Mouse (Mus musculus): ENCODE measurements around the gene Cd99l2. TPM values are rescaled to one million over a fixed set of nuclear protein-coding genes. Genes with fewer than 3 reads are reported as not detected.

Gene Cd99l2
- polyA plus RNA-seq, 1 experiment, result 51.2 TPM

DNA sequence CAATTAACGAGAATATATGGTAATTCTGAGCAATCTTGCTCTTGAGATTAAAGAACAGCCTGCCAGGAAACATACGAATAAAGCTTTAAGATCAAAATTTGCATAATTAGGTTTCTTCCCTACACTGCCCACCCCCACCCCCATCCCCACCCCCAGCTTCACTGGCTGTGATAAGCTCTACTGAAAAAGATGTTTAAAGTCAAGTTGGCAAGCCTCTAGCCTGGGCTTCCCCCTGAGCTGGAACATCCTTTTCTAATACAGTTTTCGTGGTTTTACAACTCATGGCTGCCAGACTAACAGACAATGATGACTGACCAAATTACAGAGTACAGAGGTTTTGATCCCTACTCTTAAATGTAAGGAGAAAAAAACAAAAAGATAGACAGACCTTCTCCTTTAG is 17.6 kb downstream of the Cd99l2 start:
- no peak for DNase-seq
- WGBS, result 71% methylated on average over 3 of the region's 3 CpGs
- TF ChIP-seq CTCF (IDR thresholded peaks at IDR 0.05; ENCODE audit: insufficient read depth, low read length) (no peak), POLR2A (IDR thresholded peaks at IDR 0.05; ENCODE audit: borderline replicate concordance, extremely low read depth, low read depth, low read length) (no peak)
- H3K4me3 ChIP-seq (replicated peaks; ENCODE audit: extremely low read depth, low read depth, low read length), result no peak overlapping the region
- H3K4me1 ChIP-seq (ENCODE audit: control insufficient read depth, insufficient read depth, low read length), result no peaks in the 10 kb centered on the region

DNA sequence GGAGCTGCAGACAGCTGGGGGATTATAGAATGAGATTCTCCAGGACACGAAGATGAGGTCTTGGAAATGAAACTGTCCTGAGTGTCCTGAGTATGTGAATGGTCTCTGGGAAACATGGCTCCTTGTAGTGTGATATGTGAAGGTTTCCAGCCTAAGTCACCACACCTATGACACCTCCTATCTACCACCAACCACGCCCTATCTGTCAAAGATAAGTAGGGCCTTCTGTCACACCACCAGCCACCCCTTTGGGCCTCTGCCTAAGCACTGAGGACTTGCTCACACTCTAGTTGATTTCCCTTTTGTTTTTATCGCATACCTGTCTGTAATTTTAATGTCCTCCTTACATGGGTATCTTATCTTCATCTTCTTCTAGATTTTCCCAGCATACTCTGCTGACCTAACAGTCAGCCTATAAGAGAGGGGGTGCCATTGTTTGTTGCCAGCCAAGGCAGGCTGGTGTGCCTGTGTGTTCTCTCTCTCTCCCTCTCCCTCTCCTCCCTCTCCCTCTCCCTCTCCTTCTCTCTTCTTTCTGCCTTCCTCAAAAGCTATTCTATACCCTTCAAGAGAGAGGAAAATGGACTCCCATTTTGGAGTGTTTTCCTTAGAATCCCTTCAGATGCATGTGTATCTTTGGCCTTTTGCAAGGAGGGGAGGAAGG is 18.2 kb downstream of the Cd99l2 start:
- no peak for TF ChIP-seq POLR2A (IDR thresholded peaks at IDR 0.05; ENCODE audit: borderline replicate concordance, extremely low read depth, low read depth, low read length)
- TF ChIP-seq CTCF (IDR thresholded peaks at IDR 0.05; ENCODE audit: insufficient read depth, low read length), result no peak
- DNase-seq, result no peak
- no peak overlapping the region for H3K4me3 ChIP-seq (replicated peaks; ENCODE audit: extremely low read depth, low read depth, low read length)
- WGBS, result 72% methylated on average over 3 of the region's 3 CpGs
- no peaks in the 10 kb centered on the region for H3K4me1 ChIP-seq (ENCODE audit: control insufficient read depth, insufficient read depth, low read length)

DNA sequence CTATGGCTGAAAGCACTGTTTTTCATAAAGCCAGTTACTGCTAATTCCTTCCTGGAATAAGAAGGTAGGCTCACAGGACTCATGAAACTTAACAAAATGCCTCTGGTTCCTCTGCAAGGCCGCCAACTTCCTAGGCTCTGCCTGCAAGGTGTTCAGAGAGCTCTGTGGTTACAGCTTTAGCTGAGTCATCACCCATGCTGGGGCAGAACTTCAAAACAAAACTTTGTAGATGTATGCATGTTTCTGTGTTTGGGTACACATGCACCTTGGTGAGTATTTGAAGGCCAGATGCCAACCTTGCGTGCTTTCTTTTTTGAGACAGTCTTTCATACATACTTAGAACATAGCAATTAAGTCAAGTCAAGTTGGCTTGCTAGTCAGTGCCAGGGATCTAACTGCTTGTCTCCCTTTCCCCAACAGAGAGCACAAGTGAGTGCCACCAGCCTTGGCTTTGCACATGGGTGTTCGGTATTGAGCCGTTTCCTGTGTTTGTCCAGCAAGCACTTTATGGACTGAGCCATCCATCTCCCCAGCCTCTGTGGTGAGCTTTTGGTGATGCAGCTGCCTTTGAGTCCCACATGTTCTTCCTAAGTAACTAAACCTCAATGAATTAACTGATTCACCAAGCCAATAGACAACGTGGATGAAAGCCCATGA is 23.9 kb downstream of the Cd99l2 start:
- no peak for DNase-seq
- Histone ChIP-seq H3K4me1 (ENCODE audit: control insufficient read depth, insufficient read depth, low read length) (peaks cover 2% of the 10 kb centered on the region), H3K4me3 (replicated peaks; ENCODE audit: extremely low read depth, low read depth, low read length) (no peak overlapping the region)
- no peak for TF ChIP-seq CTCF (IDR thresholded peaks at IDR 0.05; ENCODE audit: insufficient read depth, low read length)
- TF ChIP-seq POLR2A (IDR thresholded peaks at IDR 0.05; ENCODE audit: borderline replicate concordance, extremely low read depth, low read depth, low read length), result no peak
- 75% methylated on average over 5 of the region's 5 CpGs for WGBS

DNA sequence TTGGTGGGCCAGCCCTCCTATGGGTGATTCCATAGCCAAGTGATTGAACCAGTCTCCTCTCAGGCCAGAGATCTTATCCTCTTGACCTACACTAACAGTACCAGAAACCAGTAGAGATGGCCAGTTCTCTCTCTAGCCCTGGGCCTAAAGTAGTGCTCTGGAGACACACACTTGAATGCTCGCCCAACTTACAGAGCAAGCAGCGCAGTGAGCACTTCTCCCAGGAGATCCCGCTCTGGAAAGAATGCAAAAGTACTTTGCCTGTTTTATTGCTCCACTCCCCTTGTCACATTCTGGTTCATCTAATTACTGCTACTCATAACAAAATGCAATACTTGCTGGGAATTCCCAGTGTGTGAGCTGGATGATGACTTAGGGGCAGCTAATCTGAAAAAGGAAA is 25.2 kb downstream of the Cd99l2 start:
- H3K4me1 ChIP-seq (ENCODE audit: control insufficient read depth, insufficient read depth, low read length), result peaks cover 2% of the 10 kb centered on the region
- TF ChIP-seq CTCF (IDR thresholded peaks at IDR 0.05; ENCODE audit: insufficient read depth, low read length) (no peak), POLR2A (IDR thresholded peaks at IDR 0.05; ENCODE audit: borderline replicate concordance, extremely low read depth, low read depth, low read length) (no peak)
- no peak overlapping the region for H3K4me3 ChIP-seq (replicated peaks; ENCODE audit: extremely low read depth, low read depth, low read length)
- DNase-seq, result no peak
- WGBS, result 85% methylated on average over 3 of the region's 3 CpGs

DNA sequence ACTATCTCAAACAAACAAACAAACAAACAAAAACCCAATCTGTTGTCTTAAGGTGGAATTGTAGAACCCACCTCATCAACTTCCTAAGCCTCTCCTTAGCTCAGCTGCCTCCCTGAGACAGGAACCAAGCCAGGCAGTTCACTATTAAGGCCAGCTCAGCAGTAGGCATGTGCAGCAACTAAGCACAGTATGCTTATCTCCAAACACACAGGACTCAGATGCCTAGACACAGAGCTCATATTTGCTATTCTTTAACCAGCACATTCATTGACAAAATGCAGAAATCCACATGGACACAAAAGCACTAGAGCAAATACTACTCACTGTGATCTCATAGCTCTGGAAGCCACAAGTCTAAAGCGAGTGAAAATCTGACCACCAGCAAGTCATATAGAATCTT is 27.2 kb downstream of the Cd99l2 start:
- H3K4me1 ChIP-seq (ENCODE audit: control insufficient read depth, insufficient read depth, low read length), result peaks cover 2% of the 10 kb centered on the region
- WGBS, result 96% methylated on average over 1 of the region's 1 CpGs
- TF ChIP-seq POLR2A (IDR thresholded peaks at IDR 0.05; ENCODE audit: borderline replicate concordance, extremely low read depth, low read depth, low read length) (no peak), CTCF (IDR thresholded peaks at IDR 0.05; ENCODE audit: insufficient read depth, low read length) (no peak)
- no peak for DNase-seq
- H3K4me3 ChIP-seq (replicated peaks; ENCODE audit: extremely low read depth, low read depth, low read length), result no peak overlapping the region

DNA sequence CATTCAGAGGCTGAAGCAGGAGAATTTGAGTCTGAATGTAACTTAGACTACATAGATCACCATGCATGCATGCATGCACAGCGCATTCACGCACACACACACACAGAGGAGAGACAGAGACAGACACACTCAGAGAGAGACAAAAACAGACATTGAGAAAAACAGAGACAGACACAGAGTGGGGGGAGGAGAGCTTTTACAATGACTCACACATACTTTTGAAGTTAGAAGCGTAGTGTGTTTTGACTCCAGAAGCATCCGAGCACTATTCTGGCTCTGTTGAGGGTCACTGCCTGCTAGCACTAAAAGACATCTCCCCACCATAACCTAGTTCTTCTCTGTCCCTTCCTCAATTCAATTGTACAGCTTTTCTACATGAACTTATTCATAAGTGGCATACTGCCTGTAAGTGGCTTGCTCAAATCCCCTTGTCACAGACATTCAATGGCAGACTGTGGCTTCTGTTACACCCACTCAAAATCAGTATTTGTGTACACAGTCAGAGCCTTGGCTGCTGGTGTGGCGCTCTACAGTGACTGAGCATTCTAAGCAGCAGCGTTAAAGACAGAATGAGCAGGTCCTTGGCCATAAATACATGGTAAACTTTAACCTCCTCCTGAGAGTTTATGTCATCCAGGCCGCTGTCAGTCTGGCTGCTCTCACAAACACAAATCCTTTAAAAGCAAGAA is 28.4 kb downstream of the Cd99l2 start:
- Histone ChIP-seq H3K4me1 (ENCODE audit: control insufficient read depth, insufficient read depth, low read length) (peaks cover 2% of the 10 kb centered on the region), H3K4me3 (replicated peaks; ENCODE audit: extremely low read depth, low read depth, low read length) (no peak overlapping the region)
- no peak for TF ChIP-seq POLR2A (IDR thresholded peaks at IDR 0.05; ENCODE audit: borderline replicate concordance, extremely low read depth, low read depth, low read length)
- TF ChIP-seq CTCF (IDR thresholded peaks at IDR 0.05; ENCODE audit: insufficient read depth, low read length), result no peak
- DNase-seq, result no peak
- 64% methylated on average over 7 of the region's 7 CpGs for WGBS

DNA sequence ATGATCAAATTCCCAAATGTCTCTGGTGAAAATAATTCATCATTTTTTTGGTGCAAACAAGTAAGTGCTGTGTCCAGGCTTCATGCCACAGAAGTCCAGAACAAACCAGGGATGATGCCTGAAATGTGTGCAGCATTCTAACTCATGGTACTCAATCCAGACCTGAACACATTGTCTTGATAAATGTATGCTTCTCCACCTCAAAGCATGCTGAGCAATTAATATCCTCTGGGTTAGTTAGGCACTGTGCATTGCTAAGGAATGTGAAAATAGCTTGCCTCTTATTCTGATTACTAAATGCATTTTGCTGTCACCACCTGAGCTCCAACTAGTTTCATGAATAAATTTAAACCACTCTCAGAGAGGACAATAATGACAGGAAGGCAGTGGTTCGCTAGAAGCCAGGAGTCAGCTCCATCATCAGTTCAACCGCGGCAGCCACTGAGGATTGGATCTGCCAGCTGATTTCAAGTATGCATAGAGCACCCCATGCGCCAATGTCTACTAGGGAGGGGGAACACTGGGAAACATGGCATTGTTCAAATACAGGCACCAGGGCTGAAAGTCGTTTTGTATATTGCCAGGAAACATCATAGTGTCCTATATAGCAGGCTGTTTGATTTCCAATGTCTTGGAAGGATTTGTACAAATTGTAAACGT is 36.4 kb downstream of the Cd99l2 start:
- WGBS, result 70% methylated on average over 6 of the region's 6 CpGs
- Histone ChIP-seq H3K4me1 (ENCODE audit: control insufficient read depth, insufficient read depth, low read length) (no peaks in the 10 kb centered on the region), H3K4me3 (replicated peaks; ENCODE audit: extremely low read depth, low read depth, low read length) (no peak overlapping the region)
- no peak for TF ChIP-seq CTCF (IDR thresholded peaks at IDR 0.05; ENCODE audit: insufficient read depth, low read length)
- TF ChIP-seq POLR2A (IDR thresholded peaks at IDR 0.05; ENCODE audit: borderline replicate concordance, extremely low read depth, low read depth, low read length), result no peak
- no peak for DNase-seq

DNA sequence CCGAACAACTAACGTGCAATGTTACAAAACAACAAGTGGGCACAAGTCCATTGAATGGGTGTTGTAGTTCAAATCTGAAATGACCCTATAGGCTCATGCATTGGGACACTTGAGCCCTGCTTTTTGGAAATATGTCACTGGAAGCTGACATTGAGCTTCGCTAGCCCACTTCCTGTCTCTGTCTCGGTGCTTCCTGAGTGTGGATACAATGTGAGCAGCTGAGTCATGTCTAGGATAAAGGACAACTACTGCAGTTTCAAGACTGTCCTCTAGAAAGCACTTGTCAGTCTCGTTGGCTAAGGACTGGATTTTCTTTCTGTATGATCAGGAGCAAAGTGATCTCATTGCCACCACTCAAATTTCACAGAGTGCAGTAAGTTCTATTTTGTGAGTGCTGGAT is 49.7 kb downstream of the Cd99l2 start:
- 64% methylated on average over 5 of the region's 5 CpGs for WGBS
- TF ChIP-seq CTCF (IDR thresholded peaks at IDR 0.05; ENCODE audit: insufficient read depth, low read length) (no peak), POLR2A (IDR thresholded peaks at IDR 0.05; ENCODE audit: borderline replicate concordance, extremely low read depth, low read depth, low read length) (no peak)

DNA sequence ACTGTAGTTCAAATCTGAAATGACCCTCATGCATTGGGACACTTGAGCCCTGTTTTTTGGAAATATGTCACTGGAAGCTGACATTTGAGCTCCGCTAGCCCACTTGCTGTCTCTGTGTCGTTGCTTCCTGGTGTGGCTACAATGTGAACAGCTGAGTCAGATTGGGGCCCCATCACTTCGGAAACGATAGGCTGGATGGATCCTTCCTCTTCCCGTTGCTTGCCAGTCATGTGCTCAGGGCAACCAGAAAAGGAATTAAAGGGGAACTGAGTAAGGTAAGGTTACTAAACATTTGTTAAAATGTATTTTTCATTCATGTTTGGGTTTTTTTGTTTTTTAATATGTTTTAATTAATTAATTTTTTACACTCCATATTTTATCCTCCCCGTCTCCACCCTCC is 53.2 kb downstream of the Cd99l2 start:
- no peaks in the 10 kb centered on the region for H3K4me1 ChIP-seq (ENCODE audit: control insufficient read depth, insufficient read depth, low read length)
- DNase-seq, result no peak
- H3K4me3 ChIP-seq (replicated peaks; ENCODE audit: extremely low read depth, low read depth, low read length), result no peak overlapping the region
- WGBS, result 84% methylated on average over 6 of the region's 6 CpGs
- TF ChIP-seq CTCF (IDR thresholded peaks at IDR 0.05; ENCODE audit: insufficient read depth, low read length), result no peak
- no peak for TF ChIP-seq POLR2A (IDR thresholded peaks at IDR 0.05; ENCODE audit: borderline replicate concordance, extremely low read depth, low read depth, low read length)

More for the DNA sequence above, 49.7 kb downstream of the Cd99l2 start:
- no peak overlapping the region for H3K4me3 ChIP-seq (replicated peaks; ENCODE audit: extremely low read depth, low read depth, low read length)
- no peak for DNase-seq
- no peaks in the 10 kb centered on the region for H3K4me1 ChIP-seq (ENCODE audit: control insufficient read depth, insufficient read depth, low read length)

All from lung, adult 2 months (tissue).